Mouse (Mus musculus): ENCODE results near the gene Six3.

- no peak for TF ChIP-seq EP300 (IDR thresholded peaks at IDR 0.05; ENCODE audit: insufficient read depth, low read depth, low read length)
- TF ChIP-seq CTCF (IDR thresholded peaks at IDR 0.05; ENCODE audit: low read depth, low read length): no peak
- TF ChIP-seq POLR2A (IDR thresholded peaks at IDR 0.05; ENCODE audit: insufficient read depth, low read length): no peak
These were observed 3.6 kb upstream of the Six3 start for GRCm38 (mm10) chr17:85609621-85610392.
